Mouse (Mus musculus) liver, embryonic 15.5 days (tissue): ENCODE results near the gene Gm20388. TPM values are rescaled to one million over a fixed set of nuclear protein-coding genes. Genes with fewer than 3 reads are reported as not detected.

ENCODE experiments used
- ATAC-seq: fragments of 200-750 bp; cut with Nextera tagmentation; 2 replicates; pipeline ENCODE4 v1.8.0; 2017; ENCODE audit warnings: moderate number of reproducible peaks, mild to moderate bottlenecking, moderate library complexity; ENCODE audit not compliant: insufficient read depth
- H3K27ac ChIP-seq: fragments of 300-500 bp; sonication (generic); replicated peaks from 2 replicates; pipeline ENCODE4 v1.5.1; 2015; ENCODE audit warnings: mild to moderate bottlenecking, inconsistent platforms
- H3K27me3 ChIP-seq: fragments of 300-500 bp; sonication (generic); 2 replicates; pipeline ENCODE4 v1.6.1; 2015; ENCODE audit warnings: mild to moderate bottlenecking, inconsistent platforms
- H3K36me3 ChIP-seq: fragments of 300-500 bp; sonication (generic); replicated peaks from 2 replicates; pipeline ENCODE4 v1.6.1; 2015; ENCODE audit warnings: moderate library complexity, mild to moderate bottlenecking, inconsistent platforms
- H3K4me1 ChIP-seq: fragments of 300-500 bp; sonication (generic); replicated peaks from 2 replicates; pipeline ENCODE4 v1.6.1; 2015; ENCODE audit warnings: inconsistent platforms
- H3K4me2 ChIP-seq: fragments of 300-500 bp; sonication (generic); 2 replicates; pipeline ENCODE4 v1.6.1; 2015; ENCODE audit warnings: moderate library complexity, mild to moderate bottlenecking, inconsistent platforms
- H3K4me3 ChIP-seq: fragments of 300-500 bp; sonication (generic); replicated peaks from 2 replicates; pipeline ENCODE4 v1.5.1; 2015; ENCODE audit warnings: mild to moderate bottlenecking, inconsistent platforms
- H3K9ac ChIP-seq: fragments of 300-500 bp; sonication (generic); 2 replicates; pipeline ENCODE4 v1.6.1; 2015; ENCODE audit warnings: moderate library complexity, mild to moderate bottlenecking, inconsistent platforms
- H3K9me3 ChIP-seq: fragments of 300-500 bp; sonication (generic); replicated peaks from 2 replicates; pipeline ENCODE4 v1.6.1; 2016; ENCODE audit warnings: inconsistent platforms
- WGBS: fragments of 180-500 bp; shearing (Covaris S2); methylation state at CpG from one replicate; pipeline ENCODE4 v1.1.7; 2015; ENCODE audit warnings: mixed read lengths; ENCODE audit not compliant: insufficient replicate concordance; 5-methylcytosine and 5-hydroxymethylcytosine counted together
- polyA plus RNA-seq: library from polyadenylated mRNA; unstranded; fragments of >200 nt; fragmentation: Nextera tagmentation; extraction: Ambion mirVana; gene quantifications from 2 replicates; pipeline ENCODE4 v1.2.1, GENCODE M21; 2015

Gene Gm20388
- polyA plus RNA-seq, 1 experiment from 2014 or later, result not detected

DNA sequence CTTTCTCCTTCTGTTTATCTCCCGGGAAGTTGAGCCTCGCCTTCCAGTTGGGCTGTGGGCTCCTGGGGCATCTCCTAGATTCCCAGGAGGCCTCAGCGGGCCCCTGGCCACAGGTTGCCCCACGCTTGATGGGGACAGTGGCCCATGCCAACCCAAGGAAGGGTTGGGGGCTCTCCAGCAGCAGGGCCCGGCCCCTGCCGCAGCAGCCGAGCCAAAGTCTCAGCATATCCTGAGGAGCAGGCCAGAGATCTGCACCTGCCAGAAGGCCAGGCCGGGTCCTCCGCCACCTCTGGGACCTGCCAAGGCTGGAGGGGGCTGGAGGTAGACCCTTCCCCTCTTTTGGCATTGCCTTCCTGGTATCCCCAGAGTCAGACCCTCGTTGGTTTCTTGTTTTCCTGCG is 1820.4 kb downstream of the Gm20388 start:
- no peak overlapping the region for H3K4me3 ChIP-seq
- no peak overlapping the region for H3K9ac ChIP-seq
- WGBS, result 3% methylated on average over 11 of the region's 11 CpGs

GRCm38 (mm10) chr8:121731471-121732333 is 1821.1 kb downstream of the Gm20388 start:
- Histone ChIP-seq H3K4me2 (no peak overlapping the region), H3K27me3 (peaks cover 69% of the 10 kb centered on the region), H3K4me3 (no peak overlapping the region)

More for the DNA sequence above, 1820.4 kb downstream of the Gm20388 start:
- ATAC-seq, result no peak
- Histone ChIP-seq H3K36me3 (no peaks in the 10 kb centered on the region), H3K27ac (no peak overlapping the region), H3K9me3 (no peaks in the 10 kb centered on the region), H3K4me1 (no peaks in the 10 kb centered on the region), H3K27me3 (peaks cover 65% of the 10 kb centered on the region), H3K4me2 (no peak overlapping the region)

DNA sequence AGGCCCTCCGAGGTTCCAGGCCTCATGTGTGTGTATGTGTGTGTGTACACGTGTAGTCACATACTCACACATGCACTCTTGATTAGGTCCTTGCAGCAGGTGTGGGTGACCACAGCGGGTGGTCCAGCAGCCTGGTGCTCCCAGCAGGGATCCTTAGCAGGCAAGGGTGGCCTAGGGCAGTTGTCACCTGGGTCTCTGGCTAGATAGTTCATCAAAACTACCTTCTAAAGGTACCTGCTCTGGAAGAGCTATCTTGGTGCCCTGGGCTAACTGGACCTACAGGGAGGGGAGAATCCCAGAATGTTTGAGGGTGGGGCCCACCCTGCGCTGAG is 1821.7 kb downstream of the Gm20388 start:
- Histone ChIP-seq H3K9ac (no peak overlapping the region), H3K9me3 (no peaks in the 10 kb centered on the region), H3K27ac (no peak overlapping the region), H3K4me3 (no peak overlapping the region), H3K27me3 (peaks cover 71% of the 10 kb centered on the region), H3K4me1 (no peaks in the 10 kb centered on the region), H3K4me2 (no peak overlapping the region), H3K36me3 (no peaks in the 10 kb centered on the region)
- ATAC-seq, result no peak
- WGBS, result 48% methylated on average over 4 of the region's 4 CpGs

More at GRCm38 (mm10) chr8:121731471-121732333, 1821.1 kb downstream of the Gm20388 start:
- no peaks in the 10 kb centered on the region for H3K36me3 ChIP-seq
- no peaks in the 10 kb centered on the region for H3K9me3 ChIP-seq
- no peak for ATAC-seq
- H3K4me1 ChIP-seq, result no peaks in the 10 kb centered on the region
- no peak overlapping the region for H3K27ac ChIP-seq
- WGBS, result 9% methylated on average over 26 of the region's 26 CpGs
- no peak overlapping the region for H3K9ac ChIP-seq

- Histone ChIP-seq H3K4me2 (no peak overlapping the region), H3K9me3 (no peaks in the 10 kb centered on the region), H3K36me3 (no peaks in the 10 kb centered on the region), H3K4me3 (no peak overlapping the region), H3K4me1 (no peaks in the 10 kb centered on the region), H3K9ac (no peak overlapping the region), H3K27ac (no peak overlapping the region), H3K27me3 (peaks cover 54% of the 10 kb centered on the region)
- no peak for ATAC-seq
- WGBS, result 75% methylated on average over 16 of the region's 16 CpGs
These were observed 1823.6 kb downstream of the Gm20388 start for GRCm38 (mm10) chr8:121734262-121734661.

GRCm38 (mm10) chr8:121736236-121736635 is 1825.6 kb downstream of the Gm20388 start:
- Histone ChIP-seq H3K9me3 (no peaks in the 10 kb centered on the region), H3K9ac (no peak overlapping the region), H3K4me2 (no peak overlapping the region), H3K27me3 (peaks cover 34% of the 10 kb centered on the region), H3K4me3 (no peak overlapping the region), H3K4me1 (no peaks in the 10 kb centered on the region), H3K36me3 (no peaks in the 10 kb centered on the region), H3K27ac (no peak overlapping the region)
- WGBS, result 8% methylated on average over 7 of the region's 7 CpGs
- no peak for ATAC-seq

- Histone ChIP-seq H3K9ac (no peak overlapping the region), H3K4me2 (no peak overlapping the region), H3K4me3 (no peak overlapping the region), H3K27me3 (0 out of 2 replicates have a peak, but pooled peaks cover 5% of the 10 kb centered on the region), H3K36me3 (no peaks in the 10 kb centered on the region), H3K4me1 (no peaks in the 10 kb centered on the region), H3K27ac (no peak overlapping the region), H3K9me3 (no peaks in the 10 kb centered on the region)
- no peak for ATAC-seq
- 63% methylated on average over 10 of the region's 10 CpGs for WGBS
These were observed 1830.1 kb downstream of the Gm20388 start for GRCm38 (mm10) chr8:121740721-121741120.

GRCm38 (mm10) chr8:121749501-121749900 is 1838.9 kb downstream of the Gm20388 start:
- Histone ChIP-seq H3K36me3 (no peaks in the 10 kb centered on the region), H3K27ac (no peak overlapping the region), H3K4me1 (no peaks in the 10 kb centered on the region), H3K9ac (no peak overlapping the region), H3K27me3 (peaks cover 15% of the 10 kb centered on the region), H3K4me3 (no peak overlapping the region), H3K4me2 (no peak overlapping the region), H3K9me3 (no peaks in the 10 kb centered on the region)
- 63% methylated on average over 9 of the region's 9 CpGs for WGBS
- no peak for ATAC-seq

- Histone ChIP-seq H3K9me3 (no peaks in the 10 kb centered on the region), H3K36me3 (no peaks in the 10 kb centered on the region), H3K9ac (no peak overlapping the region), H3K4me1 (no peaks in the 10 kb centered on the region), H3K27me3 (peaks cover 15% of the 10 kb centered on the region), H3K27ac (no peak overlapping the region), H3K4me2 (no peak overlapping the region), H3K4me3 (no peak overlapping the region)
- 24% methylated on average over 3 of the region's 3 CpGs for WGBS
- ATAC-seq, result no peak
These were observed 1839.9 kb downstream of the Gm20388 start for GRCm38 (mm10) chr8:121750512-121750911.

DNA sequence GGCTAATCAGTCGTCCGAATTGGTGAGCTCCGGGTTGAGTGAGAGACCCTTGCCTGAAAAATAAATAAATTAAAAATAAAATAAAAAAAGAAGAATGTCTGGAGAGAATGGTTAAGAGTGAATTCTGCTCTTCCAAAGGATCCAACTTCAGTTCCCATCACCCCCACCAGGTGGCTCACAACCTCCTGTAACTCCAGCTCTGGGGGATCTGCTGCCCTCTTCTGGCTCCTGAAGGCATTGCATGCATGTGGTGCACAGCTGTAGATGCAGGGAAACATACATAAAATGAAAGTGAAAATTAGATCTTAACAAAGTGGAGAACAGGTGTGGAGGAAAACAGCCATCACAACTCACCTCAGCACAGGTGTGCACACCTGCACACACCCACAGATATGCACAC is 1840.8 kb downstream of the Gm20388 start:
- Histone ChIP-seq H3K27ac (no peak overlapping the region), H3K27me3 (peaks cover 15% of the 10 kb centered on the region), H3K9ac (no peak overlapping the region), H3K9me3 (no peaks in the 10 kb centered on the region), H3K4me2 (no peak overlapping the region), H3K4me3 (no peak overlapping the region), H3K4me1 (no peaks in the 10 kb centered on the region), H3K36me3 (no peaks in the 10 kb centered on the region)
- no peak for ATAC-seq
- WGBS, result 12% methylated on average over 3 of the region's 3 CpGs

DNA sequence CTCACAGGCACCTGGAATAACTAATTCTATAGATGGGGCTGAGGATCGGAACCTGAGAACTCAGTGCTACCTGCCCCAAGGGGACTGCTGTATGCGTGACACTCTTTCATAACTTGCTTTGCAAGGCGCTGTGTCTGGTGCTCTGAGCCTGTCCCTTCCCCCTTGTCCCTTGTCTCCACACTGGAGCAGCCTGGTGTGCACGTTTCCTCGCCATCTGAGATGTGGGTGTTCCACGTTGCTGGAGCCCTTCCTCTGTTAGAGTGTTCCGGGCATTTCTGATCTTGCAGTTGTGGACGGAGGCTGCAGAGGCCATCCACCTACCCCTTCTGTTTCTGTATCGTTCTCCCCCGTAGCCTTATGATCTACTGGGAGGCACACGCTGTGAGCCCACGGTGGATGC is 1847.8 kb downstream of the Gm20388 start:
- Histone ChIP-seq H3K27ac (no peak overlapping the region), H3K9ac (no peak overlapping the region), H3K36me3 (no peaks in the 10 kb centered on the region), H3K4me2 (no peak overlapping the region), H3K4me1 (no peaks in the 10 kb centered on the region), H3K27me3 (peaks cover 6% of the 10 kb centered on the region; the same call in 1 of the 2 replicates), H3K9me3 (no peaks in the 10 kb centered on the region), H3K4me3 (no peak overlapping the region)
- no peak for ATAC-seq
- WGBS, result 51% methylated on average over 12 of the region's 12 CpGs

- Histone ChIP-seq H3K4me1 (no peaks in the 10 kb centered on the region), H3K9ac (no peak overlapping the region), H3K4me2 (no peak overlapping the region), H3K27ac (no peak overlapping the region), H3K36me3 (no peaks in the 10 kb centered on the region), H3K27me3 (no peaks in the 10 kb centered on the region), H3K9me3 (no peaks in the 10 kb centered on the region), H3K4me3 (no peak overlapping the region)
- no peak for ATAC-seq
- 67% methylated on average over 7 of the region's 7 CpGs for WGBS
These were observed 1849.8 kb downstream of the Gm20388 start for GRCm38 (mm10) chr8:121760484-121760883.

DNA sequence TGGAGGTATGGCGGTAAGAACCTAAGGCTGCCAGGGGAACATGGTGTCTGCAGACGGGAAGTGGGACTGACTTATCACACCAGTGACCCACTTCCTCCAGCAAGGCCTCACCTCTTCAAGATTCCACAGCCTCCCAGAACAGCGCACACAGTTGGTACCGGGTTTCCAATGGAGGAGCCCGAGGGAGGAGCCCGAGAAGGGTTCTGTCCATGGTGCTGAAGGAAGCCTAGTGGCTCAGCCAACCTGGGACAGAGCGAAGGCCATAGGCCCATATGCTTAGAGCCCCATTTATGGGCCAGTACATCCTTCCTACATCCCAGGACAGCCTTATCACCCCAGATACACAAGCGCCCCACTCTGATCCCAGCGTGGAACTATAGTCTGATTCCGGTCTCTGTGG is 1850.8 kb downstream of the Gm20388 start:
- Histone ChIP-seq H3K4me2 (no peak overlapping the region), H3K27ac (no peak overlapping the region), H3K27me3 (peaks cover 3% of the 10 kb centered on the region; the same call in 1 of the 2 replicates), H3K4me1 (no peaks in the 10 kb centered on the region), H3K36me3 (no peaks in the 10 kb centered on the region), H3K4me3 (no peak overlapping the region), H3K9me3 (no peaks in the 10 kb centered on the region), H3K9ac (no peak overlapping the region)
- 23% methylated on average over 10 of the region's 10 CpGs for WGBS
- no peak for ATAC-seq
